Mouse (Mus musculus) heart, postnatal 0 days (tissue): ENCODE results near the gene Nfib. TPM values are rescaled to one million over a fixed set of nuclear protein-coding genes. Genes with fewer than 3 reads are reported as not detected.

Source experiments
- ATAC-seq: fragments of 200-750 bp; cut with Nextera tagmentation; 2 replicates; pipeline ENCODE4 v1.8.0; 2017; ENCODE audit warnings: low read depth, moderate number of reproducible peaks, moderate library complexity; ENCODE audit not compliant: insufficient read depth
- DNase-seq: peaks from one replicate; pipeline ENCODE4 v3.0.0-alpha.2; 2016; ENCODE audit warnings: low spot score
- H3K27ac ChIP-seq: fragments of 300-500 bp; sonication (generic); 2 replicates; pipeline ENCODE4 v1.5.1; 2014; ENCODE audit warnings: low read depth, mild to moderate bottlenecking
- H3K27me3 ChIP-seq: fragments of 300-500 bp; sonication (generic); 2 replicates; pipeline ENCODE4 v1.6.1; 2014; ENCODE audit warnings: low read length, mixed read lengths; ENCODE audit not compliant: control insufficient read depth, insufficient read depth
- H3K36me3 ChIP-seq: fragments of 300-500 bp; sonication (generic); replicated peaks from 2 replicates; pipeline ENCODE4 v1.6.1; 2014; ENCODE audit warnings: low read length, mixed read lengths; ENCODE audit not compliant: control insufficient read depth, insufficient read depth
- H3K4me1 ChIP-seq: fragments of 300-500 bp; sonication (generic); 2 replicates; pipeline ENCODE4 v1.6.1; 2014; ENCODE audit warnings: antibody characterized with exemption; ENCODE audit not compliant: control insufficient read depth, insufficient read depth
- H3K4me2 ChIP-seq: fragments of 300-500 bp; sonication (generic); 2 replicates; pipeline ENCODE4 v1.6.1; 2014; ENCODE audit warnings: low read depth, mild to moderate bottlenecking, low read length, moderate library complexity
- H3K4me3 ChIP-seq: fragments of 300-500 bp; sonication (generic); 2 replicates; pipeline ENCODE4 v1.5.1; 2014; ENCODE audit warnings: low read depth, low read length
- H3K9ac ChIP-seq: fragments of 300-500 bp; sonication (generic); replicated peaks from 2 replicates; pipeline ENCODE4 v1.6.1; 2014; ENCODE audit warnings: low read depth, low read length, mixed read lengths
- H3K9me3 ChIP-seq: fragments of 300-500 bp; sonication (generic); replicated peaks from 2 replicates; pipeline ENCODE4 v1.6.1; 2016; ENCODE audit warnings: low read length; ENCODE audit not compliant: control insufficient read depth
- CTCF ChIP-seq: IDR thresholded peaks from 2 replicates; pipeline ENCODE4 v1.5.1; 2016; ENCODE audit warnings: antibody characterized with exemption, control low read depth, low read depth
- EP300 ChIP-seq: IDR thresholded peaks from 2 replicates; pipeline ENCODE4 v1.6.1; 2016; ENCODE audit warnings: antibody characterized with exemption, low read depth
- WGBS: fragments of 180-500 bp; shearing (Covaris S2); extraction: QIAGEN DNeasy Blood & Tissue Kit; methylation state at CpG from one replicate; pipeline ENCODE4 v1.1.7; 2014; 5-methylcytosine and 5-hydroxymethylcytosine counted together
- polyA plus RNA-seq: library from polyadenylated mRNA; unstranded; fragments of >200 nt; fragmentation: Nextera tagmentation; extraction: Ambion mirVana; gene quantifications from 2 replicates; pipeline ENCODE4 v1.2.1, GENCODE M21; 2015
- total RNA-seq: library from RNA; depleted of rRNA; stranded (reverse); fragments of >200 nt; gene quantifications from 2 replicates; pipeline ENCODE4 v1.2.3, GENCODE M21; 2014; ENCODE audit warnings: low replicate concordance

Gene Nfib
- total and polyA plus RNA-seq, 2 experiments from 2014 or later = 44.0 to 82.0 TPM

GRCm38 (mm10) chr4:82709666-82710065, 4.1 kb upstream of the Nfib start:
- no peak overlapping the region for H3K4me3 ChIP-seq
- no peak for TF ChIP-seq EP300
- TF ChIP-seq CTCF = no peak
- no peak overlapping the region for H3K9ac ChIP-seq
- no peak overlapping the region for H3K4me2 ChIP-seq
- 47% methylated on average over 6 of the region's 6 CpGs for WGBS
- ATAC-seq = no peak
- no peak for DNase-seq
- no peaks in the 10 kb centered on the region for H3K36me3 ChIP-seq
- H3K27me3 ChIP-seq = no peaks in the 10 kb centered on the region
- H3K27ac ChIP-seq = no peak overlapping the region
- H3K9me3 ChIP-seq = no peaks in the 10 kb centered on the region
- H3K4me1 ChIP-seq = peaks cover 18% of the 10 kb centered on the region; the same call in 1 of the 2 replicates

GRCm38 (mm10) chr4:82706012-82706411, 462 bp upstream of the Nfib start:
- H3K4me1 ChIP-seq = peaks cover 29% of the 10 kb centered on the region; the same call in 1 of the 2 replicates
- WGBS = 55% methylated on average over 2 of the region's 2 CpGs

GRCm38 (mm10) chr4:82704079-82704830, 1.3 kb downstream of the Nfib start:
- DNase-seq (no peak), ATAC-seq (no peak)
- TF ChIP-seq CTCF (no peak), EP300 (no peak)
- peaks cover 29% of the 10 kb centered on the region; the same call in 1 of the 2 replicates for H3K4me1 ChIP-seq
- no peak overlapping the region for H3K4me2 ChIP-seq
- H3K36me3 ChIP-seq = no peaks in the 10 kb centered on the region
- no peaks in the 10 kb centered on the region for H3K9me3 ChIP-seq
- no peak overlapping the region for H3K9ac ChIP-seq
- H3K4me3 ChIP-seq = no peak overlapping the region
- no peaks in the 10 kb centered on the region for H3K27me3 ChIP-seq
- WGBS = 81% methylated on average over 19 of the region's 19 CpGs
- H3K27ac ChIP-seq = no peak overlapping the region

More at GRCm38 (mm10) chr4:82706012-82706411, 462 bp upstream of the Nfib start:
- Histone ChIP-seq H3K9ac (no peak overlapping the region), H3K36me3 (no peaks in the 10 kb centered on the region), H3K27me3 (no peaks in the 10 kb centered on the region), H3K27ac (peak overlapping the region; percentile 47), H3K4me2 (no peak overlapping the region), H3K9me3 (no peaks in the 10 kb centered on the region), H3K4me3 (no peak overlapping the region)
- DNase-seq = no peak
- ATAC-seq = no peak
- no peak for TF ChIP-seq CTCF
- TF ChIP-seq EP300 = no peak

DNA sequence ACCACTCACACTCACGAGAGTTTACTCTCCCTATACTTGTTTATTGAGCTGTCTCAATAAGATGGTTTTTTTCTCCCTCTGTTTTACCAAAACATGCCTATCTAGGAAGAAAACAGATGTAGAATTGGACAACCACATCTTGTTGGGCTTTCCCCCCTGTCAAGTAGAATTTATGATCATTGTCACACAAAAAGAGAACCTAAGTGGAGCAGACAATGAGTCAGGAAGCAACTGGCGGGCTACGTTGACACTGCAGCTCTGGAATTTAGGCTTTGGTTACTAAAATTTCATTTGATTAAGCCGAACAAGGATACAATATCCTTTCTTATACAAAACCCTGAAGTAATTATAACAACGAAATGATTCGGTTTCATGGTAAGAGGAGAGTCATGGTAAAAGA, 2.7 kb downstream of the Nfib start:
- H3K9me3 ChIP-seq = no peaks in the 10 kb centered on the region
- H3K36me3 ChIP-seq = no peaks in the 10 kb centered on the region
- ATAC-seq (no peak), DNase-seq (no peak)
- no peak overlapping the region for H3K4me2 ChIP-seq
- H3K4me1 ChIP-seq = peaks cover 24% of the 10 kb centered on the region; the same call in 1 of the 2 replicates
- no peak overlapping the region for H3K4me3 ChIP-seq
- H3K27me3 ChIP-seq = no peaks in the 10 kb centered on the region
- no peak overlapping the region; the same call in 1 of the 2 replicates for H3K27ac ChIP-seq
- 59% methylated on average over 6 of the region's 6 CpGs for WGBS
- TF ChIP-seq CTCF (no peak), EP300 (no peak)
- no peak overlapping the region for H3K9ac ChIP-seq

DNA sequence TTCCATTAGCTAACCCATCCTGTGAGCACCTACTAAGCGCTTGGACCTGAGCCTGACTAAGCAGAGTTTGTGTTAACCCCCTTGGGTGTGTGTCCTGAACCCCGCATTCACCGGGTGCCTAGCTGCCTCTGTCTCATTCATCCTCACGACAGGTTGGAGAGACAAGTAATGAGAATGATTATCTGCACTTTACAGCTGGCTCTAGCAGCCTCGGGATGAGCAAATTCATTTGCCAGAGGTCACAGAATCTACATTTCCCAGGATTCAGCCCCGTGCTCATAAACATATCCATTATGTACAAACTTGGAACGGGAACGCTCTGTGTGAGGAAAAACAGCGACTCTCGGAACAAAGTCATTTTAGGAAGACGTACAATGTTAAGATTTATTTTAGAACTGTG, 6.0 kb downstream of the Nfib start:
- H3K9me3 ChIP-seq = no peaks in the 10 kb centered on the region
- no peak overlapping the region for H3K4me2 ChIP-seq
- H3K9ac ChIP-seq = no peak overlapping the region
- DNase-seq (no peak), ATAC-seq (no peak)
- H3K27ac ChIP-seq = no peak overlapping the region
- TF ChIP-seq EP300 (no peak), CTCF (no peak)
- WGBS = 60% methylated on average over 11 of the region's 11 CpGs
- H3K4me3 ChIP-seq = no peak overlapping the region
- H3K36me3 ChIP-seq = no peaks in the 10 kb centered on the region
- no peaks in the 10 kb centered on the region for H3K27me3 ChIP-seq
- H3K4me1 ChIP-seq = peaks cover 22% of the 10 kb centered on the region

GRCm38 (mm10) chr4:82698616-82699015, 6.9 kb downstream of the Nfib start:
- 88% methylated on average over 12 of the region's 12 CpGs for whole genome bisulfite sequencing

More at GRCm38 (mm10) chr4:82698616-82699015, 6.9 kb downstream of the Nfib start:
- H3K4me3 ChIP-seq = no peak overlapping the region
- H3K4me2 ChIP-seq = no peak overlapping the region
- no peak overlapping the region for H3K9ac ChIP-seq
- H3K27ac ChIP-seq = no peak overlapping the region
- H3K27me3 ChIP-seq = no peaks in the 10 kb centered on the region
- DNase-seq (no peak), ATAC-seq (no peak)
- no peaks in the 10 kb centered on the region for H3K36me3 ChIP-seq
- no peaks in the 10 kb centered on the region for H3K9me3 ChIP-seq
- TF ChIP-seq EP300 (no peak), CTCF (no peak)
- peaks cover 20% of the 10 kb centered on the region for H3K4me1 ChIP-seq
